Mouse (Mus musculus): ENCODE measurements around the gene Slc2a3.

- TF ChIP-seq POLR2A (IDR thresholded peaks at IDR 0.05; ENCODE audit: low read depth, low read length) = no peak
- no peak for TF ChIP-seq CTCF (IDR thresholded peaks at IDR 0.05; ENCODE audit: extremely low read depth, insufficient read length, insufficient replicate concordance, low read depth, low read length)
Measured at GRCm38 (mm10) chr6:122741460-122742227, 59.8 kb downstream of the Slc2a3 start.

All from small intestine, adult 2 months (tissue).